Mouse (Mus musculus) left cerebral cortex, adult 11 months (tissue): Measurements from ENCODE around the gene Zbtb11.
A peak's percentile ranks its signal among the peaks of the same experiment; 100 is the strongest.
"Not testable (repeated sequence)": the region's sequence is repeated elsewhere in the genome, so short reads cannot be mapped to it uniquely, and the experiment has no call there.

ENCODE experiments used
- DNase-seq: peaks from one replicate; pipeline ENCODE4 v3.0.0; 2022; ENCODE audit warnings: low spot score

The Zbtb11 gene

GRCm38 (mm10) chr16:55973431-55974255 is at the start of gene Zbtb11:
Zbtb11 (plus strand) TSS chr16:55973883.
- DNase-seq, result peak; percentile 97

GRCm38 (mm10) chr16:55924010-55924409 is 49.7 kb upstream of the Zbtb11 start:
- DNase-seq, result no peak

GRCm38 (mm10) chr16:55933681-55934343 is 39.9 kb upstream of the Zbtb11 start:
- peak; percentile 28 for DNase-seq

- peak; percentile 92 for DNase-seq
Observed at GRCm38 (mm10) chr16:55934453-55935037, 39.1 kb upstream of the Zbtb11 start, which contains the start of gene Cep97. Cep97 (minus strand) TSS chr16:55934855.

GRCm38 (mm10) chr16:55938761-55939160 is 34.9 kb upstream of the Zbtb11 start:
- no peak for DNase-seq

- no peak for DNase-seq
Observed at GRCm38 (mm10) chr16:55939703-55940102, 34.0 kb upstream of the Zbtb11 start.

GRCm38 (mm10) chr16:55940781-55941180 is 32.9 kb upstream of the Zbtb11 start:
- DNase-seq, result no peak

GRCm38 (mm10) chr16:55947266-55947665 is 26.4 kb upstream of the Zbtb11 start:
- no peak for DNase-seq

GRCm38 (mm10) chr16:55947876-55948410 is 25.7 kb upstream of the Zbtb11 start:
- DNase-seq, result not testable (repeated sequence)

GRCm38 (mm10) chr16:55948963-55949362 is 24.7 kb upstream of the Zbtb11 start:
- no peak for DNase-seq

GRCm38 (mm10) chr16:55950462-55950861 is 23.2 kb upstream of the Zbtb11 start:
- DNase-seq, result no peak

GRCm38 (mm10) chr16:55950946-55951678 is 22.6 kb upstream of the Zbtb11 start:
- peak; percentile 71 for DNase-seq

GRCm38 (mm10) chr16:55951679-55952327 is 21.9 kb upstream of the Zbtb11 start:
- no peak for DNase-seq

GRCm38 (mm10) chr16:55952771-55953170 is 20.9 kb upstream of the Zbtb11 start:
- DNase-seq, result no peak

- DNase-seq, result not testable (repeated sequence)
Observed at GRCm38 (mm10) chr16:55954196-55954595, 19.5 kb upstream of the Zbtb11 start.

GRCm38 (mm10) chr16:55963068-55963467 is 10.6 kb upstream of the Zbtb11 start:
- not testable (repeated sequence) for DNase-seq

GRCm38 (mm10) chr16:55964126-55964949 is 9.3 kb upstream of the Zbtb11 start:
- no peak for DNase-seq

GRCm38 (mm10) chr16:55966212-55966871 is 7.3 kb upstream of the Zbtb11 start, which contains the start of gene Rpl24:
Rpl24 (plus strand) TSS chr16:55966275.
- peak; percentile 94 for DNase-seq

GRCm38 (mm10) chr16:55967221-55967620 is 6.5 kb upstream of the Zbtb11 start:
- DNase-seq, result no peak

GRCm38 (mm10) chr16:55969147-55969546 is 4.5 kb upstream of the Zbtb11 start:
- no peak for DNase-seq
